Mouse (Mus musculus): ENCODE measurements around the gene Rpl36.

- TF ChIP-seq EP300 (IDR thresholded peaks at IDR 0.05; ENCODE audit: low read depth in 1 of 2, low read length in 2 of 2) (no peak), ZMIZ1 (IDR thresholded peaks at IDR 0.05; ENCODE audit: low read depth, low read length) (no peak), CTCF (IDR thresholded peaks at IDR 0.05 in 2 of 3, conservative IDR thresholded peaks at IDR 0.05 in 1 of 3; ENCODE audit: control insufficient read depth in 1 of 3, insufficient read depth in 1 of 3, low read depth in 2 of 3, low read length in 3 of 3, poor library complexity in 1 of 3, severe bottlenecking in 1 of 3) (no peak), POLR2A (IDR thresholded peaks at IDR 0.05; ENCODE audit: control insufficient read depth in 1 of 2, insufficient read depth in 1 of 2, low read depth in 1 of 2, low read length in 2 of 2, poor library complexity in 1 of 2) (no peak), GATA1 (IDR thresholded peaks at IDR 0.05; ENCODE audit: low read depth, low read length) (no peak), CHD2 (IDR thresholded peaks at IDR 0.05; ENCODE audit: low read length) (no peak), NRF1 (IDR thresholded peaks at IDR 0.05; ENCODE audit: insufficient read depth, low read depth, low read length, poor library complexity, severe bottlenecking) (no peak), MAX (IDR thresholded peaks at IDR 0.05; ENCODE audit: low read length) (no peak), TBP (IDR thresholded peaks at IDR 0.05; ENCODE audit: low read depth, low read length) (no peak)
These were observed 38.6 kb downstream of the Rpl36 start for GRCm38 (mm10) chr17:56651801-56652200.

Measured in MEL (cell line).